Mouse (Mus musculus) midbrain, postnatal 0 days (tissue): Measurements from ENCODE around the gene Itpk1. TPM values are rescaled to one million over a fixed set of nuclear protein-coding genes. Genes with fewer than 3 reads are reported as not detected.

Experiments used
- ATAC-seq: fragments of 200-750 bp; cut with Nextera tagmentation; 2 replicates; pipeline ENCODE4 v1.8.0; 2017; ENCODE audit warnings: moderate number of reproducible peaks, mild to moderate bottlenecking, moderate TSS enrichment, moderate library complexity; ENCODE audit not compliant: low FRiP score
- DNase-seq: peaks from one replicate; pipeline ENCODE4 v3.0.0-alpha.2; 2015; ENCODE audit warnings: low spot score
- H3K27ac ChIP-seq: fragments of 300-500 bp; sonication (generic); 2 replicates; pipeline ENCODE4 v1.5.1; 2014; ENCODE audit warnings: low read depth, mild to moderate bottlenecking, low read length, mixed read lengths
- H3K27me3 ChIP-seq: fragments of 300-500 bp; sonication (generic); 2 replicates; pipeline ENCODE4 v1.6.1; 2014; ENCODE audit warnings: low read length, control low read depth, mixed read lengths; ENCODE audit not compliant: insufficient read depth
- H3K36me3 ChIP-seq: fragments of 300-500 bp; sonication (generic); 2 replicates; pipeline ENCODE4 v1.6.1; 2014; ENCODE audit warnings: low read length, control low read depth, mixed read lengths; ENCODE audit not compliant: insufficient read depth
- H3K4me1 ChIP-seq: fragments of 300-500 bp; sonication (generic); 2 replicates; pipeline ENCODE4 v1.6.1; 2014; ENCODE audit warnings: mild to moderate bottlenecking, control low read depth, antibody characterized with exemption, low read length, mixed read lengths; ENCODE audit not compliant: insufficient read depth
- H3K4me2 ChIP-seq: fragments of 300-500 bp; sonication (generic); 2 replicates; pipeline ENCODE4 v1.6.1; 2014; ENCODE audit warnings: low read depth, mild to moderate bottlenecking, low read length, mixed read lengths; ENCODE audit not compliant: poor library complexity, severe bottlenecking
- H3K4me3 ChIP-seq: fragments of 300-500 bp; sonication (generic); 2 replicates; pipeline ENCODE4 v1.5.1; 2014; ENCODE audit warnings: low read depth, mild to moderate bottlenecking, low read length, moderate library complexity
- H3K9ac ChIP-seq: fragments of 300-500 bp; sonication (generic); replicated peaks from 2 replicates; pipeline ENCODE4 v1.6.1; 2014; ENCODE audit warnings: mild to moderate bottlenecking, low read length, moderate library complexity, mixed read lengths; ENCODE audit not compliant: poor library complexity, severe bottlenecking
- H3K9me3 ChIP-seq: fragments of 300-500 bp; sonication (generic); 2 replicates; pipeline ENCODE4 v1.6.1; 2016; ENCODE audit warnings: low read length, control low read depth
- CTCF ChIP-seq: IDR thresholded peaks from 2 replicates; pipeline ENCODE4 v1.5.1; 2016; ENCODE audit warnings: antibody characterized with exemption, mild to moderate bottlenecking
- WGBS: fragments of 180-500 bp; shearing (Covaris S2); extraction: QIAGEN DNeasy Blood & Tissue Kit; methylation state at CpG from one replicate; pipeline ENCODE4 v1.1.7; 2014; 5-methylcytosine and 5-hydroxymethylcytosine counted together
- polyA plus RNA-seq: library from polyadenylated mRNA; unstranded; fragments of >200 nt; fragmentation: Nextera tagmentation; extraction: Ambion mirVana; gene quantifications from 2 replicates; pipeline ENCODE4 v1.2.1, GENCODE M21; 2015
- total RNA-seq: library from RNA; depleted of rRNA; stranded (reverse); fragments of >200 nt; gene quantifications from 2 replicates; pipeline ENCODE4 v1.2.3, GENCODE M21; 2014

Itpk1 gene
- total and polyA plus RNA-seq, 2 experiments from 2014 or later, result 39.0 to 66.6 TPM

GRCm38 (mm10) chr12:102582441-102582840, 122.3 kb downstream of the Itpk1 start:
- H3K4me1 ChIP-seq, result no peaks in the 10 kb centered on the region
- no peak overlapping the region for H3K4me2 ChIP-seq
- TF ChIP-seq CTCF, result no peak
- no peak overlapping the region for H3K9ac ChIP-seq
- no peak overlapping the region; the same call in 1 of the 2 replicates for H3K27ac ChIP-seq
- no peaks in the 10 kb centered on the region for H3K27me3 ChIP-seq
- 74% methylated on average over 11 of the region's 11 CpGs for WGBS
- ATAC-seq, result no peak
- no peak for DNase-seq
- peaks cover 37% of the 10 kb centered on the region for H3K36me3 ChIP-seq
- no peaks in the 10 kb centered on the region for H3K9me3 ChIP-seq
- H3K4me3 ChIP-seq, result no peak overlapping the region

DNA sequence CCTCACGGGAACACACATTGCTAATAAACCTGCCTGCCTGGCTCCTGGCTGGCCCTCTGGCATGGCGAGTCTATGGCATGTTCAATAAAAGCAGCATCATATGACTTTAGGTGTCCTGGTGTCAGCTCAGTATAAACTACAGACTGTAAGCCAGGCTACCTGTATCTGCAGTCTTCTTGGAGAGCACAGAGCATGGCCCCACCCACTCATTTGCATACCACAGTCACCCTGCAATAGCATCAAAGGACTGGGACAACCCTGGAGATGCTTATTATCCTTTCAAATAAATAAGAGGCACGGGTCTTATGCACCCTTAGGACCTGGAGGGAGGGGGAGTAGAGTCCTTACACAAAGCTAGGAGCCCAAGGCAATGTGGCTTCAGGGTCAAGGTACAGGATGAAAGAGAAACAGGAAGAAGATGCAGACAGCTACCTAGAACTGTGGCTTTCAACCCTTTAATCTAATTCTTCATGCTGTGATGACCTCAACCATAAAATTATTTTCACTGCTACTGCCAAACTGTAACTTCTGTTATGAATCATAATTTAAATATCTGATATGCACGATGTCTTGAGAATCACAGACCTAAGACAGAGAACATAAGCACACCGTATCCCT, 123.0 kb downstream of the Itpk1 start:
- H3K4me1 ChIP-seq, result no peaks in the 10 kb centered on the region
- no peak for DNase-seq

DNA sequence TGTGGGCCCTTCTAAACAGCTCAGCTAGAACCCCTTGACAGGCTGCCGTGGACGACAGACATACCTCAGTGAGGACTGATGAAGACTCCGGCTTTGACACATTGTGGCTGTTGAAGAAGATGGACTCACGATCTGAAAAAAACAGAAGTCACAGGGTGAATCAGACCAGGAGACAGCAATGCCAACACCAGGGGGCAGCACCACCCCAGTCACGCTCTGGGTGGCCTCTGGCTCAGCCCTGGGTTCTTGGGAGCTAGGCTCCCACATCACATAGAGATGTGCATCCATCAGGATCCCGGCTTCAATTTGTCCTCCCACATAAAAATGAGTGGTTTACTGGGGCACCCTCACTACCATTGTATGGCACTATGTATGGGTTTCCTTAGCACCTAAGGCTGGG, 125.7 kb downstream of the Itpk1 start:
- Histone ChIP-seq H3K9me3 (no peaks in the 10 kb centered on the region), H3K4me1 (no peaks in the 10 kb centered on the region), H3K4me3 (no peak overlapping the region), H3K4me2 (no peak overlapping the region), H3K36me3 (peaks cover 19% of the 10 kb centered on the region), H3K27me3 (no peaks in the 10 kb centered on the region), H3K9ac (no peak overlapping the region), H3K27ac (no peak overlapping the region)
- no peak for ATAC-seq
- 61% methylated on average over 6 of the region's 6 CpGs for WGBS
- peak; percentile 73 for DNase-seq
- peak; percentile 83 for TF ChIP-seq CTCF

More for the DNA sequence above, 123.0 kb downstream of the Itpk1 start:
- H3K27ac ChIP-seq, result no peak overlapping the region
- no peaks in the 10 kb centered on the region for H3K27me3 ChIP-seq
- 69% methylated on average over 5 of the region's 5 CpGs for WGBS
- TF ChIP-seq CTCF, result no peak
- no peaks in the 10 kb centered on the region for H3K9me3 ChIP-seq
- no peak for ATAC-seq
- no peak overlapping the region for H3K4me3 ChIP-seq
- H3K36me3 ChIP-seq, result peaks cover 37% of the 10 kb centered on the region
- no peak overlapping the region for H3K4me2 ChIP-seq
- H3K9ac ChIP-seq, result no peak overlapping the region

DNA sequence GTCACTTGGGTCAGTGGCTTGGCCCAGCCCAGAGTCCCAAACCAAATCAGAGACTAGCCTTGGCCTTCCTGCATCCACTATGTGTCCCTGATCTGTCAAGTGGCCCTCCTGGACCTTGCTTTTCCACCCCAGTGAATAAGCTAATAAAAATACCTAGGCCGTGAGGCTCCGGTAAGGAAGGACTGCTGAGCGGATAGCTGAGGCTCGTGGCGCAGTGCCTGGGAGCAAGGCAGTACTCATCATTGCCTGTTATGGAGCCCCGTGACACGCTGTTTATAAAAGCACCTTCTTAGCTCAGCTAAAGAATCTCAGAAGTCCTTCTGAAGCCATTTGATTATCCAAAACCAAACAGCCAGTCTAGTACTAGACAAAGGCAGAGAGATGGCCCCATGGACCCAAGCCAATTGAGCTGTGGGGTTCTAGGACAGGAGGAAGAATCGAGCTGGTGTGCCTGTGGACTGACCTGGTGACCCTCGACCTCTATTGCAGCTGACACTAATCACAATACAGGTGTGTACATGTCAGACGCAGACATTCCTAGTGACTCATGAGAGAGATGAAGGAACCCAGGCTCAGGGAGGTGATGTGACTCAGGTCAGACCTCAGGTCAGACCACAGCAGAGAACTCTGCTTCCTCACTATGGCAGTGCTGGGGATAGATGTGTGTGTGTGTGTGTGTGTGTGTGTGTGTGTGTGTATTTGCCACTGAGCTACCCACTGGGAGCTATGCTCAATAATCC, 127.9 kb downstream of the Itpk1 start:
- Histone ChIP-seq H3K9me3 (no peaks in the 10 kb centered on the region), H3K9ac (no peak overlapping the region), H3K4me3 (no peak overlapping the region), H3K4me1 (no peaks in the 10 kb centered on the region), H3K4me2 (no peak overlapping the region), H3K36me3 (peaks cover 10% of the 10 kb centered on the region; the same call in 1 of the 2 replicates), H3K27ac (no peak overlapping the region), H3K27me3 (no peaks in the 10 kb centered on the region)
- no peak for DNase-seq
- no peak for ATAC-seq
- WGBS, result 90% methylated on average over 10 of the region's 10 CpGs
- TF ChIP-seq CTCF, result no peak

GRCm38 (mm10) chr12:102575541-102576329, 129.0 kb downstream of the Itpk1 start:
- no peaks in the 10 kb centered on the region for H3K27me3 ChIP-seq
- ATAC-seq, result no peak
- H3K4me3 ChIP-seq, result no peak overlapping the region
- TF ChIP-seq CTCF, result peak; percentile 44
- peaks cover 10% of the 10 kb centered on the region; the same call in 1 of the 2 replicates for H3K36me3 ChIP-seq
- WGBS, result 83% methylated on average over 5 of the region's 5 CpGs
- DNase-seq, result no peak
- no peaks in the 10 kb centered on the region for H3K4me1 ChIP-seq
- H3K4me2 ChIP-seq, result no peak overlapping the region
- H3K27ac ChIP-seq, result no peak overlapping the region
- H3K9ac ChIP-seq, result no peak overlapping the region
- H3K9me3 ChIP-seq, result no peaks in the 10 kb centered on the region
